Mouse (Mus musculus) stomach, postnatal 0 days (tissue): Measurements from ENCODE around the gene Pxn.

ENCODE experiments used
- CTCF ChIP-seq: IDR thresholded peaks from 2 replicates; pipeline ENCODE4 v1.5.1; 2016; ENCODE audit warnings: antibody characterized with exemption, low read depth, mild to moderate bottlenecking, moderate library complexity
- EP300 ChIP-seq: optimal IDR thresholded peaks from 2 replicates; pipeline ENCODE3; 2016; ENCODE audit warnings: antibody characterized with exemption

DNA sequence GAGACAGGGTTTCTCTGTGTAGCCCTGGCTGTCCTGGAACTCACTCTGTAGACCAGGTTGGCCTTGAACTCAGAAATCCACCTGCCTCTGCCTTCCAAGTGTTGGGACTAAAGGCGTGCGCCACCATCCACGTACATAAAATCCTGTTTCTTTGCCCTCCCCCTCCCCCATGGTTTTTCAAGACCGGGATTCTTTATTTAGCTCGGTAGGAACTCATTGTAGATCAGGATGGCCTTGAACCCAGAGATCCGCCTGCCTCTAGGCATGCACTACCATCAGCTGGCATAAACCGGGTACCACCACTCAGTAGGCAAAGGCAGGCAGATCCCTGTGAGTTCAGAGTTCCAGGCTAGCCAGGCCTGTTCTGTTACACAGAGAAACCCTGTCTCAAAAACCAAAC lies 10.4 kb downstream of the Pxn start:
- TF ChIP-seq EP300 (no peak), CTCF (no peak)
